Mouse (Mus musculus) thymus, postnatal 36 days (tissue): ENCODE data around the gene Nck2.

Source experiments
- DNase-seq, 2 experiments: peaks; one replicate each; pipeline ENCODE4 v3.0.0; 2022; ENCODE audit warnings: mixed read lengths in 2 of 2

Gene Nck2

GRCm38 (mm10) chr1:43470421-43471179 lies 26.2 kb downstream of the Nck2 start:
- no peak for DNase-seq

DNA sequence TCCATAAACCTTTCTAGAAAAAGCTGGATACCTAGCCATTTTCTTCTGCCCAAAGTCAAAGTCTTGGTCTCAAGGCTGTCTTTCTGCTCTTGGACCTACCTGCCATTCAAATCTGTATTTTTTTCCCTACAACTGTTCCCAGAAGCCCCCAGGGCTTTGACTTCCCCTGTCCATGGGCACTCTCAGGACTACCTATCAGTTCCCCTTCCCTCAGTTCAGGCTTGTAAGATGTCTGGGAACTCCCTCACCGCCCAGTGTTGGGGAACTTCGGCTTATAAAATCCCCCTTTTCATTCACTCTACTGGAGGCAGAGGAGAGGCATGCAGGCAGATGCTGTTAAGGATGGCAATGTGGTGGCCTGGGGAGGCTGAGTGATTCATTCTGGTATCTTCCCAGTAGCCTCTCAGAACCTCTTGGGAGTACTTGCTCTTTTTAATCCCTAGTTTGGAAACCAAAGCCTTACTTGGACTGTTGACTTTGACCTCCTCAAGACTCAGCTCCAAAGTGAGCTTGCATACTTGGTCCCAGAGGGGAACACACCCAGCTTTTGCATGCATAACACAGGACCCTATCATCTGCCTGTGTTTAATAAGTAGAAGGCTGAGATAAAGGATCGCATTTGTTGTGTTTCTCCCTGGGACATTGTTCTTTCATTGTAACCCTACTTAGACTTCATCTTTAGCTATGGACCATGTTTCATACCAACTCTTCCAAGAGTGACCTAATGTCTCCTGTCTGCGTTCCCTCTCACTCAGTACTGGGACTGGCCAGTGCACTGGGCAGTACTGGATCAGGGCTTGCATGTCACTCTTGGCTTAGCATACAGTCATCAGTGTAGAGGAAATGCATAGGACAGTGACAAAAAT lies 27.0 kb downstream of the Nck2 start:
- DNase-seq: no peak

DNA sequence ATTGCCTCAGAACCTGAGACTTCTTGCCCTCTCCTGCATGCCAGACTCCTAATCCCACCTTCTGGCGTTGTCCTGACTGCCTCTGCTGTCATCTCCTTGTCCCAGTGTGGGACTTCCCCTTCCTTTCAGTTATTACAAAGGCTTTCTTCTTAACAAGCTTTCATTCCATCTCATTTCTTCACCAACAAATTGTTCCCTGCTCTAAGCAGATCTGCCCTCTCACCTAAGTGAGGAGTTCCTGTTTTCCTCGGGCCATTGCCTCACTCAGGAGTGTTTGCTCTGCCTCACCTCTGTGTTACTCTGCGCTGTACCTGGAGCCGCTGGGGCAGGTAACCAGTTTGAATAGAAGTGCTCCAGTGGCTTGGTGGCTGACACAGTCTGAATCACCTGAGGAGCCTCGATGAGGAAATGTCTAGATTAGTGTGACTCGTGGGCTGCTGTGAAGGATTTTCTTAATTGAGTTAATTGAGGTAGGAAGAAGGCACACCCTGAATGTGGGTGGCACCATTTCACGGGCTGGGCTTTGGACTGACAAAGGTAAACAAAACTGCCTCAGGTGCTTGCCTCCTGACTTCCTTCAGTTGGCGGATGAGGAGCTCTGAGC lies 27.8 kb downstream of the Nck2 start:
- DNase-seq: no peak

GRCm38 (mm10) chr1:43473734-43474534 lies 29.6 kb downstream of the Nck2 start:
- no peak for DNase-seq

GRCm38 (mm10) chr1:43474535-43475409 lies 30.4 kb downstream of the Nck2 start:
- no peak for DNase-seq

- no peak for DNase-seq
Observed at GRCm38 (mm10) chr1:43477954-43478353, 33.6 kb downstream of the Nck2 start.

DNA sequence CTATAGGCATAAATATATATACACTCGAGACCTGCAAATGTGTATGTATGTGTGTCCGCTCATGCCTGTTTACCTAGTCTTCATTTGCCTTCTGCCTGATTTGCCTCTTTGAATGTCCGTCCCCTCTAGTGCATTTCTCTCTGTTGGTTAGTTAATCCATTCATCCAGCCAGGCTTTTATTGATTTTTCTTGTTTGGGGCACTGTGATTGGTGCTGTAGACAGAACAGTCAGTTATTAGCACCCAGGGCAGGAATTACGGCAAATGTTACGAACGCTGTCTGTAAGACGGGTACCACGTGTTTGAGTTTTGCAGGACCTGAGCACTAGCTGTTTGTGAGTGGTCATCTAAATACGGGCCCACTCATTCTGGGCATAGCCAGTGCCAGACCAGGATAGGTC lies 40.8 kb downstream of the Nck2 start:
- DNase-seq: no peak

DNA sequence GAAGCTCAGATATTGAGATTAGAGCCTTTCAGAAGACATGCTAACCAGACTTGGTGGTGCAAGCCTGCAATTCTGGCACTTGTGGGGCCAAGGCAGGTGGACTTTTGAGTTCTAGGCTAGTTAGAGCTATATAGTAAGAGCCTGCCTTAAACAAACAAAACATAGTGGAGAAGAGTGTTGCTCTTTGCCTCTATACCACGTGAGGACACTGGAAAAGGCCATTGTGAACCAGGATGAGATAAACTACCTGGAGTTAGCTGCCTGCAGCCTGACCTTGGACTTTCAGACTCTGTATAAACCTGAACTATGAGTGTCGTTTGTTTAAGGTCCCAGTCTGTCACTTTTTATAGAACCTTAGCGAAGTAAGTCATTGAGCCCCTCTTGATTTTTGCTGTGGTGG lies 42.1 kb downstream of the Nck2 start:
- no peak for DNase-seq

- DNase-seq: no peak
Observed at GRCm38 (mm10) chr1:43486956-43487722, 42.8 kb downstream of the Nck2 start.

- no peak for DNase-seq
Observed at GRCm38 (mm10) chr1:43489311-43489710, 44.9 kb downstream of the Nck2 start.

DNA sequence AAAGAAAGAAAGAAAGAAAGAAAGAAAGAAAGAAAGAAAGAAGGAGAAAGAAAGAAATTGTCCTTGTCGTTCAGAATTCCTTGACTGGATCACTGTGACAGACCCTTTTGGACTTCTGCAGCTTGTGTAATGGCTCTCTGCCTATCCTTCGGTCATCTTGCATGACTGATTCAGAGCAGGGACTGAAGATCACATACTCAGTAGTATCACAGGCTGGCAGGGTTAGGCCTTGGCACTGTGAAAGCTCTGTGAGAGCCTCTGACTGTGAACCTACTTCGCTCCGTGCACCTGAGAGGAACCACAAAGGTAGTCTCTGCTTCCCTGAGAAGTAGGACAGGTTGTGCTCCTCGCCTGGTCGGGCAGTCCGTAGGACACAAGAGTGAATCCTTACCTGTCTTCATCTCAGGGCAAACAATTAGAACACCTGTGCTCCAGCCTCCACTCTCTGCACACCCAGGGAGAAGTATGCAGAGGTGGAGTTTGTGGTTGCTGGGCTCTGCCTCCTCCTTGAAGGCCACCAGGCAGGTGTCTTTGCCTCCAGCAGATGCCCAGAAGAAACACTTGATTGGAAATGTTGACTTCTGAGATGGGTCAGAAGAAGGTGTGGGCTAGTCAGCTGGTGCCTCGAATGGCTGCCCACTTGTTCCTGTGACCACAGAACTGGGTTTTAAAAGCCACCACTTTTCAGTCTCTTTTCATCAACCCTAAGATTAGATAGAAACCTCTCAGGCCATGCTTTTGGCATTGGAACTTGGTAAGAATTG lies 47.3 kb downstream of the Nck2 start:
- no peak for DNase-seq

DNA sequence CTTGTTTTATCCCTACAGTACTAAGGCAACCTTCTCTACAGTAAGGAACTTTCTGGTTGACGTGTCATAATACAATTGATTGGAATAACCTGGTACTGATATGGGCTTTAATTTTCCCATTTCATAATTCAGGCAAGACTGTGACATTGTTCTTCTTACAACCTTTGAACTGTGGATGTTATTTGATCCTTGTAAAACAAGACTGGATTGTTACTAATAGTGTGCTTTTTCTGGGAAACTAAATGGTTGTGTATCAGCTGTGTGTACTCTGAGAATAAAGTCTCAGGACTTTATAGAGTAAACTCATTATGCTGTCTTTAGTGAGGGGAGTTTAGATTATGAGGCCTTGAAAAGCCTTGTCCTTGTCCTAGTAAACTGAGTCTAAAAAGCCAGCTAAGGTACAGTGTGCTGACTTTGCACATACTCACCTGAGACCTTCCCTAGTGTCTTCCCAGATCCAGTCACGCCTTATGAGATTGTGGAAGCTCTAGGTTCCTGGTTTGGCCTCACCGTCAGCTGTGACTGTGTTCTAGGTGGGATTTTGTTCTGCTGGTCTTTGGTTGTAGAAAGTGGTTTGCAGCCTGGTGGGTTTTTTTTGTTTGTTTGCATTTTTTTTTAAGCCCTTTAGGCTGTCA lies 48.5 kb downstream of the Nck2 start:
- DNase-seq: no peak

DNA sequence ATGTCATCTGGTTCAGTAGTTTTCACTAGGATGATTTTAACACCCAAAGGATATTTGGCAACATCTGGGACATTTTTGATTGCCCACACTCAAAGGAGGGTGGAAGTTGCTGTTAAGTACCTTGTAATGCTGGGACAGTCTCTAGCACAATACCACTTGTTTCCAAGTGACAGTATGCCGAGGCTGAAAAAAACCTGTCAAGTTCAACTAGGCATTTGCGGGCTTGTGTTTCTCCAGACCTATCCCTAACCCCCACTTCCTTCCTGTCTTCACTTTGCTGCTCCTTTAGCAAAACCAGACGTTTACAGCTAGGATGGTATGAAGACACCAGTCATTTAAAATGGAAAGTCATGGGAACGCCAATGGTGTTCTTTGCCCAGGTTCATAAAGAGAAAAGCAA lies 51.7 kb downstream of the Nck2 start:
- DNase-seq: no peak

DNA sequence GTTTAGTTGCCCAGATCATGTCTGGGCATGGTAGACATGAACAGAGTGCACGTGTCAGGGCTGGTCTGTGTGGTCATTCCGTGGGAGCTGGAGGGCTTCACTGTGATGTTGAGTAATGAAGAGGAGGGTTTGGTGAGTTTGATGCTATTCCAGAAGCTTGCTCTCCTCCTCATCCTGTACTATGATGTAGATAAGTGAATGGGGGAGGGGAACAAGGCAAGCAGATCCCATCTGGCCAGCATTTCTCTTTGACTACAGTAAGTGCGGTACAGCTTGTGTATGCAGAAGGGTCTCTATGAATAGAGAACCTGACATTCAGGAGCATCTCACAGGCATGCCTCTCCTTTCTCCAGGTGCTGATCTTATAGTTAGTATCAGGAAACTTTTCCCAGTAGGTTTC lies 52.6 kb downstream of the Nck2 start:
- DNase-seq: no peak

GRCm38 (mm10) chr1:43497951-43498350 lies 53.6 kb downstream of the Nck2 start:
- no peak for DNase-seq

GRCm38 (mm10) chr1:43500121-43500520 lies 55.7 kb downstream of the Nck2 start:
- peak; percentile 49 to 58 for DNase-seq

DNA sequence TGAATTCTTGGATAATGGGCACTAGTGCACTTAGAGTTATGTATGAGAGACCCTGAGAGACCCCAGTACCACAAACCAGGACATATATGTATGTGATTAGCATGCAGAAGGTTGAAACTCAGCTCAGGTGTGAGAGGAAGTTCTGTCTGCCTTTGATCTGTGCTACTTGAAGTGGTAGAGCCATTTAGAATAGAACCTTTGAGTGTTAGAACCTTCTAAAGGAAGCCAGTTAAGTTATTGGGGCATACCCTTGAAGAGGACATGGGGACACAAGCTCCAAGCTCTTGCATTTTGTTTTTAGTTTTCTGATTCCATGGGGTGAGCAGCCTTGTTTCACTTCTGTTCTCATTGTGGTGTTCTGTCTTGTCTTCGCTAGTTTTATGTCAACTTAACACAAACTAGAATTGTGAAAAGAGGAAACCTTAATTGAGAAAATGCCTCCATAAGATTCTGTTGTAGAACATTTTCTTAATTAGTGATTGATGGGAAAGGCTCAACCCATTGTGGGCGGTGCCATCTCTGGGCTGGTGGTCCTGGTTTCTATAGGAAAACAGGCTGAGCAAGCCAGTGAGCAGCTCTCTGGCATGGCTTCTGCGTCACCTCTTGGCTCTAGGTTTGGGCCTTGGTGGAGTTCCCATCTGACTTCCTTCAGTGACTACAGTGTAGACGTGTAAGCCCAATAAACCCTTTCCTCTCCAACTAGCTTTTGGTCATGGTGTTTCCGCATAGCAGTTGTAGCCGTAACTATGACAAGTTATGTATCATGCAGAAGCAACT lies 57.0 kb downstream of the Nck2 start:
- DNase-seq: peak in 1 of 2 experiments; percentile 37

DNA sequence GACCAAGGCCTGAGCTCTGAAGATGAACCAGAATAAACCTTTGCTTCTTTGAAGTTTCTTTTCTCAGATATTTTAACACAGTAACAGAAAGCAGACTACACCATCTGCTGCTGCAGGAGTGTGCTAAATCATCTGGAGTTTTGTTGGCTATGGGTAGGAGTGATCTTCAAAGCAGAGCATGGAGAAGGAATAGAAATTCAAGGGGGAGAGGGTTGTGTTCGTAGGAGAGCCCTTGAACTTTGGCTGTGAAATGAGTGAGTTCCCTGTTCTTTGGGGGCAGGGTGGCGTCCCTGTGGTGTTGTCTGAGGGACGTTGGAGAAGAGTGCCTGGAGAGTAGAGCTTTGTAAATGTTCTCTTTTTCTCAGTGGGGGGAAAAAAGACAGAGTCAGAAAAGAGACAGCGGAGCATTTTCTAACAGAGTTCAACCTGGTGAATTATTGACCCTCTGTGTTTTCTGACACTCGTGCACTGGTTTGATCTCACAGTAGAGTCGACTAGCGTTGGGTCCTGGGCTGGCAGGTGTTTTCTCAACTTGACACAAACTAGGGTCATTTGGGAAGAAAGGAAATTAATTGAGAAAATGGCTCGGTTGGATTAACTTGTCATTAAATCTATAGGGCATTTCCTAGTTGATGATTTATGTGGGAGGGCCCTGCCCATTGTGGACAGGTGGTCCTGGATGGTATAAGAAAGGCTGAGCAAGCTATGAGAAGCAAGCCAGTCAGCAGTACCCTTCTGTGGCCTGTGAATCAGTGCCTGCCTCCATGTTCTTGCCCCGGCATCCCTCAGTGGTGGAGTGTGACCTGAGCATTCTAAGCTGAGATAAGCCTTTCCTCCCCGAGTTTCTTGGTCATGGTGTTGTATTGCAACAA lies 57.8 kb downstream of the Nck2 start:
- DNase-seq: no peak
